Mouse (Mus musculus): ENCODE data around the gene Traf3. TPM values are rescaled to one million over a fixed set of nuclear protein-coding genes. Genes with fewer than 3 reads are reported as not detected.

Traf3 gene
- polyA plus RNA-seq, 1 experiment = 13.1 TPM

- Histone ChIP-seq H3K27ac (ENCODE audit: insufficient read depth, low read length) (no peak overlapping the region), H3K4me1 (ENCODE audit: control insufficient read depth, insufficient read depth, low read length) (no peaks in the 10 kb centered on the region), H3K36me3 (ENCODE audit: control insufficient read depth, insufficient read depth, low read length, poor library complexity, severe bottlenecking) (no peaks in the 10 kb centered on the region), H3K4me3 (ENCODE audit: low read depth, low read length) (no peak overlapping the region), H3K9me3 (replicated peaks; ENCODE audit: control insufficient read depth, insufficient read depth, low read length, poor library complexity, severe bottlenecking) (no peaks in the 10 kb centered on the region), H3K27me3 (ENCODE audit: control insufficient read depth, insufficient read depth, low read length, poor library complexity, severe bottlenecking) (no peaks in the 10 kb centered on the region), H3K9ac (ENCODE audit: low read depth, poor library complexity, severe bottlenecking) (no peak overlapping the region)
- TF ChIP-seq CTCF (IDR thresholded peaks at IDR 0.05; ENCODE audit: low read depth, low read length) (no peak), POLR2A (IDR thresholded peaks at IDR 0.05; ENCODE audit: insufficient read depth, low read length) (no peak), EP300 (IDR thresholded peaks at IDR 0.05; ENCODE audit: insufficient read depth, low read depth, low read length) (no peak)
These were observed 2.7 kb downstream of the Traf3 start for GRCm38 (mm10) chr12:111168891-111169290.

DNA sequence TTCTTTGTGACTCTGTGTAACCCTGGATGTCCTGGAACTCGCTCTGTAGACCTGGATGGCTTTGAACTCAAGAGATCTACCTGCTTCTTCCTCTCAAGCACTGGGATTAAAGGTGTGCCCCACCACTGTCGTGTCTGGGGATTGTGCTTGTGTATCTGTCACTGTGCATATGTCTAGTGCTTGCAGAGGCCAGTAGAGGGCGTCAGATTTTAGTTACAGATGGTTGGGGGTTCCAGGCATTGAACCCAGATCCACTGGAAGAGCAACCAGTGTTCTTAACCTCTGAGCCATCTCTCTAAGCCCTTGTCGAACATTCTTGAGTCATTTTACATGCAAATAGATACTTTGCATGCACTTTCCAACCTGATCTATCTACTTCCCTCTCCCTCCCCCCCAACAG lies 12.6 kb downstream of the Traf3 start:
- no peaks in the 10 kb centered on the region for H3K27me3 ChIP-seq (ENCODE audit: control insufficient read depth, insufficient read depth, low read length, poor library complexity, severe bottlenecking)
- TF ChIP-seq CTCF (IDR thresholded peaks at IDR 0.05; ENCODE audit: low read depth, low read length) = no peak
- TF ChIP-seq EP300 (IDR thresholded peaks at IDR 0.05; ENCODE audit: insufficient read depth, low read depth, low read length) = no peak
- no peak for TF ChIP-seq POLR2A (IDR thresholded peaks at IDR 0.05; ENCODE audit: insufficient read depth, low read length)
- no peaks in the 10 kb centered on the region for H3K4me1 ChIP-seq (ENCODE audit: control insufficient read depth, insufficient read depth, low read length)
- no peak overlapping the region for H3K4me3 ChIP-seq (ENCODE audit: low read depth, low read length)
- no peak overlapping the region for H3K27ac ChIP-seq (ENCODE audit: insufficient read depth, low read length)
- no peak overlapping the region for H3K9ac ChIP-seq (ENCODE audit: low read depth, poor library complexity, severe bottlenecking)
- no peaks in the 10 kb centered on the region for H3K9me3 ChIP-seq (replicated peaks; ENCODE audit: control insufficient read depth, insufficient read depth, low read length, poor library complexity, severe bottlenecking)
- no peaks in the 10 kb centered on the region for H3K36me3 ChIP-seq (ENCODE audit: control insufficient read depth, insufficient read depth, low read length, poor library complexity, severe bottlenecking)

DNA sequence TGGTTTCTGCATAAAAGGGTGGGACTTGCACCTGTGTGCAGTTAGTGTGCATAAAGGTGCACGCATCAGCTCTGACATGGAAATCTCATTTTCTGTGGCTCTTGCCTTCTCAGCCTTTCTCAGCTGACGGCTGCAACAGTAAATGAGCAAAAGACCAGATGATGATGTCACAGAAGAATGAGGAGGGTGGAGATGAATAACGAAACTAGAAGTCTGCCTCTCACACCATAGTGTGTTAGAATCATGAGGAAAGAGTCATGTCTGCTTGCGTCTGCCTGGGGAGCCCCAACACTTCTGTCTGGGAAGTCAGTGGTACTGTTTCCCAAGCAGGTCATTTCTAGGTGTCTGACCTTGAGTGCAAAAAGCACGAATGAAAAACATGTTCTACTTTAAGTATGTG lies 15.7 kb downstream of the Traf3 start:
- Histone ChIP-seq H3K27me3 (ENCODE audit: control insufficient read depth, insufficient read depth, low read length, poor library complexity, severe bottlenecking) (no peaks in the 10 kb centered on the region), H3K4me1 (ENCODE audit: control insufficient read depth, insufficient read depth, low read length) (no peaks in the 10 kb centered on the region), H3K27ac (ENCODE audit: insufficient read depth, low read length) (no peak overlapping the region), H3K36me3 (ENCODE audit: control insufficient read depth, insufficient read depth, low read length, poor library complexity, severe bottlenecking) (no peaks in the 10 kb centered on the region), H3K9me3 (replicated peaks; ENCODE audit: control insufficient read depth, insufficient read depth, low read length, poor library complexity, severe bottlenecking) (no peaks in the 10 kb centered on the region), H3K9ac (ENCODE audit: low read depth, poor library complexity, severe bottlenecking) (no peak overlapping the region), H3K4me3 (ENCODE audit: low read depth, low read length) (no peak overlapping the region)
- TF ChIP-seq POLR2A (IDR thresholded peaks at IDR 0.05; ENCODE audit: insufficient read depth, low read length) (no peak), CTCF (IDR thresholded peaks at IDR 0.05; ENCODE audit: low read depth, low read length) (no peak), EP300 (IDR thresholded peaks at IDR 0.05; ENCODE audit: insufficient read depth, low read depth, low read length) (no peak)

DNA sequence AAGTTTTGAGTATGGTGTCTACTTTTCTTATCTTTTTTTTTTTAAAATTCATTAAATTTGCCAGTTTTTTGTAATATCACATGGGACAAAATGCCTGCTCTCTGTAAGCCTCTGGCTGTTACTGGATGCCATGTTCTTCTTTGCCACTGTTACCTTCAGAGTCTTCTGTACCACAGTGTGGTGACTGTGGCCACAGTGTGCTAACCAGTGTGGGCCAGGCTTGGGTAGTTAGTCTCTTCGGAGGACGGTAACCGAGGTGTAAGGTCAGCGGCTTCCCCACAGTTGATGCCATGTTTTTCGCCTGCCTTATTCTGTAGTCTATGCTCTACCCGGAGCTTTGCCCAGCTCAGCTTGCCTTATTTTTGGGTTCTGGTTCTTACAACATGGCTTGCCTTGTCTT lies 16.2 kb downstream of the Traf3 start:
- TF ChIP-seq CTCF (IDR thresholded peaks at IDR 0.05; ENCODE audit: low read depth, low read length) = no peak
- TF ChIP-seq EP300 (IDR thresholded peaks at IDR 0.05; ENCODE audit: insufficient read depth, low read depth, low read length) = no peak
- no peak for TF ChIP-seq POLR2A (IDR thresholded peaks at IDR 0.05; ENCODE audit: insufficient read depth, low read length)
- Histone ChIP-seq H3K27me3 (ENCODE audit: control insufficient read depth, insufficient read depth, low read length, poor library complexity, severe bottlenecking) (no peaks in the 10 kb centered on the region), H3K4me1 (ENCODE audit: control insufficient read depth, insufficient read depth, low read length) (no peaks in the 10 kb centered on the region), H3K27ac (ENCODE audit: insufficient read depth, low read length) (no peak overlapping the region), H3K4me3 (ENCODE audit: low read depth, low read length) (no peak overlapping the region), H3K9ac (ENCODE audit: low read depth, poor library complexity, severe bottlenecking) (no peak overlapping the region), H3K36me3 (ENCODE audit: control insufficient read depth, insufficient read depth, low read length, poor library complexity, severe bottlenecking) (no peaks in the 10 kb centered on the region), H3K9me3 (replicated peaks; ENCODE audit: control insufficient read depth, insufficient read depth, low read length, poor library complexity, severe bottlenecking) (no peaks in the 10 kb centered on the region)

GRCm38 (mm10) chr12:111184476-111184875 lies 18.3 kb downstream of the Traf3 start, which contains the start of gene 4930595D18Rik:
Gene 4930595D18Rik, minus strand, starts transcription at chr12:111184491.
- H3K4me3 ChIP-seq (ENCODE audit: low read depth, low read length) = no peak within 1 kb of the TSS
- no peaks in the 10 kb centered on the region for H3K27me3 ChIP-seq (ENCODE audit: control insufficient read depth, insufficient read depth, low read length, poor library complexity, severe bottlenecking)
- H3K9ac ChIP-seq (ENCODE audit: low read depth, poor library complexity, severe bottlenecking) = no peak within 1 kb of the TSS
- no peaks in the 10 kb centered on the region for H3K9me3 ChIP-seq (replicated peaks; ENCODE audit: control insufficient read depth, insufficient read depth, low read length, poor library complexity, severe bottlenecking)
- H3K4me1 ChIP-seq (ENCODE audit: control insufficient read depth, insufficient read depth, low read length) = no peaks in the 10 kb centered on the region
- TF ChIP-seq CTCF (IDR thresholded peaks at IDR 0.05; ENCODE audit: low read depth, low read length) = no peak
- TF ChIP-seq POLR2A (IDR thresholded peaks at IDR 0.05; ENCODE audit: insufficient read depth, low read length) = no peak
- TF ChIP-seq EP300 (IDR thresholded peaks at IDR 0.05; ENCODE audit: insufficient read depth, low read depth, low read length) = no peak
- no peak within 1 kb of the TSS for H3K27ac ChIP-seq (ENCODE audit: insufficient read depth, low read length)
- no peaks in the 10 kb centered on the region for H3K36me3 ChIP-seq (ENCODE audit: control insufficient read depth, insufficient read depth, low read length, poor library complexity, severe bottlenecking)

- Histone ChIP-seq H3K27ac (ENCODE audit: insufficient read depth, low read length) (no peak overlapping the region), H3K4me1 (ENCODE audit: control insufficient read depth, insufficient read depth, low read length) (no peaks in the 10 kb centered on the region), H3K4me3 (ENCODE audit: low read depth, low read length) (no peak overlapping the region), H3K9me3 (replicated peaks; ENCODE audit: control insufficient read depth, insufficient read depth, low read length, poor library complexity, severe bottlenecking) (no peaks in the 10 kb centered on the region), H3K36me3 (ENCODE audit: control insufficient read depth, insufficient read depth, low read length, poor library complexity, severe bottlenecking) (no peaks in the 10 kb centered on the region), H3K9ac (ENCODE audit: low read depth, poor library complexity, severe bottlenecking) (no peak overlapping the region), H3K27me3 (ENCODE audit: control insufficient read depth, insufficient read depth, low read length, poor library complexity, severe bottlenecking) (no peaks in the 10 kb centered on the region)
- TF ChIP-seq EP300 (IDR thresholded peaks at IDR 0.05; ENCODE audit: insufficient read depth, low read depth, low read length) (no peak), CTCF (IDR thresholded peaks at IDR 0.05; ENCODE audit: low read depth, low read length) (no peak), POLR2A (IDR thresholded peaks at IDR 0.05; ENCODE audit: insufficient read depth, low read length) (no peak)
These were observed 20.8 kb downstream of the Traf3 start for GRCm38 (mm10) chr12:111186986-111187385.
